Mouse (Mus musculus) layer of hippocampus, adult 9-10 months (tissue): Measurements from ENCODE around the gene Scand1.

Experiments
- DNase-seq: peaks from one replicate; pipeline ENCODE4 v3.0.0; 2022; ENCODE audit warnings: low spot score

Gene Scand1

DNA sequence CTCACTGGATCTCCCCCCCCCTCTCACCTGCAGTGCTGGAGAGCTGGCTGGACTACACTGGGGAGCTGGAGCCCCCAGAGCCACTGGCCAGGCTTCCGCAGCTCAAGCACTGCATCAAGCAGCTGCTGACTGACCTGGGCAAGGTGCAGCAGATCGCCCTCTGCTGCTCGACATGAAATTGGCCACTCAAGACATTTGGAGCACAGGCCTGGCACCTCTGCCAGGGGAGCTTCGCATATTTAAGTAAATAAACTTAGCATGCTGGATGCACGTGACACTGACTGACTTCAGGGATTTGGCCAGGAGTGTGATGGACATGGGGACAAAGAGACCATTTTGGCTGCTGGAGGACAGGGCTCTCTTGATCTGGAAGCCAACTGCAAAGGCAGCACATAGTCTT is 5.2 kb downstream of the Scand1 start:
- no peak for DNase-seq

DNA sequence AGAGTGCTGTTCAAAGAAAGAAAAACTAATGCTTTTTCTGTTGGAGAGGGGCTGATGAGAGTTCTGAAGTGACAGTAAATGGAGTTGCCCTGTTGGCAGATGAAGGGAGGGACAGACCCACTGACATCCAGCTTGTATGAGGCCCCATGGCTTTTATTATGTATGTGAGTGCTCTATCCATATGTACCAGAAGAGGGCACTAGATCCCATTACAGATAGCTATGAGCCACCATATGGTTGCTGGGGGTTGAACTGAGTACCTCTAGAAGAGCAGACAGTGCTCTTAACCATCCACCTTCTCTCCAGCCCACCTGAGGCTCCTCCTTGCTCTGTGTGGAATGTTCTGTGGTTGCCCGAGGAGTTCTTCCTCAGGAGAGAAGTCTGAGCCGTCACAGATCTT is 6.7 kb downstream of the Scand1 start:
- DNase-seq = no peak

DNA sequence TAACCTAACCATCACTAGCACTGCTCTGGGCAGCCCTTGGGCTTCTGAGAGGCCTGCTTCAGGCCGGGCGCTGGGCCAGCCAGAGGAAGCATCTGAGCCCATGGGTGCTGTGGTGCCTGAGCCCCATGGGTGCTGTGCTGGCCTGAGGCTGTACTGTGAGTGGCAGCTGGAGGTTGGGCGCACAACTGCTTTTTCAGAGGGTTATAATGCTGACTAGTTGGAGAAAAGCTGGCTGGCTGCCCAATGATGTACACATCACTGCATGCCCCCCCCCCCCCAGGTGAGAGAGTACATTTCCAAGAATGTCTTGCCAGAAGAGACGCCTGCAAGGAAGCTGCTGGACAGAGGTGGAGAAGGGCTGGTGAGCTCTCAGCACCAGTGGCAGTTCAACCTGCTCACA is 8.2 kb downstream of the Scand1 start:
- no peak for DNase-seq

DNA sequence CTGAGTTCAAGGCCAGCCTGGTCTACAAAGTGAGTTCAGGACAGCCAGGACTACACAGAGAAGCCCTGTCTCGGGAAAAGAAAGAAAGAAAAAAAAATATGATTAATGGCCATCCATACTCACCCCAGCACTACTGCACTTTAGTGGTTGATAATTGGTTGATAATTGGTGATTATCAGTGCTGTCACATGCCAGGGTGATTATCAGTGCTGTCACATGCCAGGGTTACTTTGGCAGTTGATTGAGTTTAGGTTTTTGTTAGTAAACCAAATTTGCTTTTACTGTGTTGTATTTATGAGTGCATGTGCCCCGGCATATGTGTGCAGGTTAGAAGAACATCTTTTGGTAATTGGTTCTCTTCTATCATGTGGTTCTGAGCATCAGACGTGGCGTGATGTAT is 10.4 kb downstream of the Scand1 start:
- DNase-seq = no peak

DNA sequence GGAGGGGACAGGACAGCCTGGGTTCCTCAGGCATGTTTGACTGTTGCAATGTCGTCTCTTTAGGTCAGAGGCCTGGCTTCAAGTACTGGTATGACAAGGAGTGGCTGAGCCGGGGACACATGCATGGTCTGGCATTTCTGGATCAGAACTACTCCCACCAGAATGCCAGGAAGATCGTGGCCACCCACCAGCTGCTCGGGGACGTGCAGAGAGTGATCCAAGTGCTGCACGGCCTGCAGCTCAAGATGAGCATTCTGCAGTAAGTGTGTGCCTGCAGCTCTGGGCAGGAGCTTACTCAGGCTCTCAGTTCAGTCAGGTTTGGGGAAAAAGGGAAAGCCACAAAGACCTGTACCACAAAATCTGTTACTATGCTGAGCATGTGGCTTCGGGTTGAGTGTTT is 14.0 kb downstream of the Scand1 start:
- DNase-seq = no peak

DNA sequence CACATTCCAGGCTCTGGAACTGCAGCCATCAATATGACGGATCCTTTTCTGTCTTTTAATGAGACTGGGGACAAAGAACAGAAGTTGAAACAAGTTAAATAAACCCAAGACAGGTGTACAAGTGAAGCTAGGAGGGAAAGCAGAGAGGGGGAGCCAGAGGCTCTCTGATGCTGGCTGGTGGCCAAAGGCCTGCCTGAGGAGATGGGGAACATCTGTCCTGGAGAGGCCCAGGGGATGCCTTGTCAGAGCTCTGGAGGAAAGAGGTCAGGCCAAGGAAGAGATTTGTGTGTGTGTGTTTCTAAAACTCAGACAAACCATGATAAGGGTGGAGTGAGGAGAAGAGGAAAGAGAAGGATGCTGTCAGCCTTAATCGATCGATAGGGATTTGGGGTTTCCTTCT is 14.9 kb downstream of the Scand1 start:
- DNase-seq = no peak

DNA sequence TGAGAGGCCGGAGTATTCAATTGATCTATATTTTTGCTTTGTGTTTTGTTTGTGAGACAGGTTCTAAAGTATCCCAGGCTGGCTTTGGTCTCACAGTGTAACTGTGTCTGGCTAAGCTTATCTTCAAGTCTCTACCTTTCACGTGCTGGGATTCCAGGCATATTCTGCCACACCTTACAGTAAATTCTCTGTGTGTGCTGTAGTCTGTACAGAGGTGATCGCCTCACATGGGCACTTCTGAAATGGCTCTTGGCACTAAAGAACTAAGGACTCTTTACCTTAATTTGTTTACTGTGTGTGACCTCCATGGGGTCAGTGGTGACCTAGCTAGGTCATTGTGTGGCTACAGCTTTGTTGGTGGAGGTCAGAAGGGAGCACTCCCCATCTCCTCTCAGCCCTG is 16.3 kb downstream of the Scand1 start:
- no peak for DNase-seq

DNA sequence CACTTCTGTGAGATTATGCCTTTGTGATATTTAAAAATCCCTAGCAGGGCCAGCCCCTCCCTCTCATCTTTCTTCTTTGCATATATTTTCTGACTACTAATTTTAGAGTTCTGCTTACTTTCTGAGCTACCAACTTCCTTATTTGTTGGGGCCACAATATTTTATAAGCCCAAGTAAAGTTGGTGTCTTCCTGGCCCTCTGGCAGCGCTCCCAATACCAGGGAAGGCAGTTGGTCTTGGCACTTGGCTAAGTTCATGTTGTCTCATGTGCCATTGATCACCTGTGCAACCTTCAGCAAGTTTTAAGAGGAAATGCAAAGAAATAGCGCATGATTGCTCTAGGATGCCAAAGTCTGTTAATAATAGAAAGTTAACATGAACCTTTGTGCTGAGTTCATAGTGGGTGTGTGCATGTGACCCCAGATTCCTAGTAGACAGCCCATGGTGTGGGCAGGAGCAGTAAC is 16.9 kb downstream of the Scand1 start:
- no peak for DNase-seq

DNA sequence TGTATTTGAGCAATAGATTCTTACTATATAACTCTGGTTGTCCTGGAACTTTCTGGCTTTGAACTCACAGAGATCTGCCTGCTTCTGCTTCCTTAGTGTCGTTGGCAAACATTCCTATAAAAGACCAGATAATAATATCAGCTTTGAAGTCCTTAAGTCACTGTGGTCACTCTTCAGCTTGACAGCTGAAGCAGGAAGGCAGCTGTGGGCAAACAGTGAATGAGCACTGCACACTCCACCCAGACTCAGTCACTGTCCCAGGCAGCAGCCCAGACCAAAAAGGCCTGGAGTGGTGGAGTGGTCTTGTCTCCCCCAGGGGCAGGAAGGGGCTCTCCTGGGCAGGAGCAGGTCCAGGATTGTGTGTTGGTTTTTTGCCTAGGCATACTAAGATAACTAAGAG is 20.5 kb downstream of the Scand1 start:
- no peak for DNase-seq

DNA sequence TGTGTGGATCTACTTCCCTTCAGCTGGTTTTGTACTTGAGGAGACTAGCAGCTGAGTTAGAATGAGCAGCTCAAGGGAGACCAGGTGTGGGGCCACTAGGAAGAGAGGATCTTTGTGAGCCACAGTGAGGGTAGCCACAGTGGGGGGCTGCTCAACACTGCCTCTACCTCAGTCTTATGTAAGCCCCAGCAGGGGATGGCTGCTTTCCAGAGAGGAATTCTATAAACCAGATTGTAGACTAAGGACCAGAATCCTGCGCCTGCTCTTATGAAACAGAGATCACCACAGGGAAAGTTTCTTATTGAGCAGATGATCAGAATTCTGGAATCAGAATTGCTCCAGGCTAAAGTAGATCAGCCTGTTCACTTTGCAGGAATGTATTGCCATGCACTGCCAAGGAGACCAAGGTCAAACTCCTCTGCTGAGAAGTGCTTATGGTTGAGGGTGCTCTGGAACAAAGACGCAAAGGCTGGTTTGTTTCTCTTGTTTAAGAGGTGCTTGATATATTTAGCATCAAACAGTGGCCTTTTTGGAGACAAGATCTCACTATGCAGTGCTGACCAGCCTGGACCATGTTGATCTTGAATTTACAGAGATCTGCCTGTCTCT is 22.8 kb downstream of the Scand1 start:
- DNase-seq = no peak

DNA sequence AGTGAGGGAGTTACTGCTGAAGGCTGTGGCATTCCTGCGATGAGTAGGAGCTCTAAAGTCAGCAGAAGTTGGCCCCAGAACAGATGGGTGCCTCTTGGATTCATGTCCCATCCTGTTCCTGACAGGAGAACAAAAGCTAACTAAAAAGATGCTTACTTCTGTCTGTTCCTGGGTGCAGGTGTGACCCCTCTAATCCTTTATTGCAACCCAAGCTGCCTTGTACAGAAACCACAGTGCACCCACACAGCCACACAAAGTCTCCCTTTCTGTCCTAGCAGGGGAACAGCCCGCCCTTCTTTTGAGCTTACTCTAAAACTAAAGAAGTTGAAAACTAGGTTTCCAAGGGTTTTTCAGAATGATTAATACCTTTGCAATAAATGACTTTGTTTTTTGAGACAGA is 24.3 kb downstream of the Scand1 start:
- no peak for DNase-seq

DNA sequence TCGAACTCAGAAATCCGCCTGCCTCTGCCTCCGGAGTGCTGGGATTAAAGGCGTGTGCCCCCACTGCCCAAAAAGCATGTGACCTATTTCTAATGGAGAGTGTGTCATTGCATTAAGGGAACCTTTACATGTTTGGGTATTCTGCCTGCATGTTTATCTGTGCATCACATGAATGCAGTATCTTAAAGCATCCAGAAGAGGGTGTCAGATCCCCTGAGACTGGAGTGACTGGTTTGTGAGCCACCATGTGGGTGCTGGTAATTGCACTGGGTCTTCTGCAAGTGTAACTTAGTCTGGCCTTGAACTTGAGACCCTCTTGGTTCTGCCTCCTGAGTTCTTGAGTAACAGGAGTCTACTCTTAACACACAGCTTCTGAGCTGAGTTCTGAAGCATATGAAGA is 25.8 kb downstream of the Scand1 start:
- DNase-seq = no peak

DNA sequence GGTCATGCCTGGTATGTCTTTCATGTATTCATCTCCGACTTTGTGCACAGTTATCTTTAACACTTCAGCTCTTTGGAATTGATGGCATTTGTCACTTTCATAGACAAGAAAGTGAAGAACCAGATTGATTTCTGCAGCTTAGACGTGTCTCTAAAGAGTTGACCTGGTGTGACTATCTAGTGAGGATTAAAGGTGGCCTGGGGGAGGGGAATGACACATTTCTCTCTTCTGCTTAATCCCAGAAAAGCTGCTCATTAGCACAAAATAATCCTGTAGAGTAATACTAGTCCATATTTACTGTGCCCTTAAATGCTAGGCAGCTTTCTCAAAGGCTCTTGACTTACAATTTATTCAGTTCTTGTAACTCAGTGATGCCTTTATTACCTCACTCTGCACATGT is 27.3 kb downstream of the Scand1 start:
- no peak for DNase-seq

DNA sequence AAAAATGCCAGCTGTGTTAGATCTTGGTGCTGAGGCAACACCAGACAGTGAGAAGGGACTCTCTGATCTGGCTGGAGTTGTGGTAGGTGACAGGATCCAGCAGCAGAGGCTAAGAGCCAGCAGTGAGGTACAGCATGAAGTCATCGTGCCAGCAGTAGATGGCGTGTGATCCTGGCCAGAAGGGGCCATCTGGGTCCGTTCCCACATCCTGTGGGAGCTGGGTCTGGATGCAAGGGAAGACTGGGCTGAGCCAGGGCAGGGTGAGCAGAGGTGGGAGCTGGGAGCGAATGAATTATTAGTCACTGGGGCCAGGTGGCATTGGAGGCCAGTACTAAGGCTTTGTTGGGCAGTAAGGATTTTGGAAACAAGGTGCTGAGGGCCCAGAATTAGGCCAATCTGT is 31.3 kb downstream of the Scand1 start:
- DNase-seq = no peak

DNA sequence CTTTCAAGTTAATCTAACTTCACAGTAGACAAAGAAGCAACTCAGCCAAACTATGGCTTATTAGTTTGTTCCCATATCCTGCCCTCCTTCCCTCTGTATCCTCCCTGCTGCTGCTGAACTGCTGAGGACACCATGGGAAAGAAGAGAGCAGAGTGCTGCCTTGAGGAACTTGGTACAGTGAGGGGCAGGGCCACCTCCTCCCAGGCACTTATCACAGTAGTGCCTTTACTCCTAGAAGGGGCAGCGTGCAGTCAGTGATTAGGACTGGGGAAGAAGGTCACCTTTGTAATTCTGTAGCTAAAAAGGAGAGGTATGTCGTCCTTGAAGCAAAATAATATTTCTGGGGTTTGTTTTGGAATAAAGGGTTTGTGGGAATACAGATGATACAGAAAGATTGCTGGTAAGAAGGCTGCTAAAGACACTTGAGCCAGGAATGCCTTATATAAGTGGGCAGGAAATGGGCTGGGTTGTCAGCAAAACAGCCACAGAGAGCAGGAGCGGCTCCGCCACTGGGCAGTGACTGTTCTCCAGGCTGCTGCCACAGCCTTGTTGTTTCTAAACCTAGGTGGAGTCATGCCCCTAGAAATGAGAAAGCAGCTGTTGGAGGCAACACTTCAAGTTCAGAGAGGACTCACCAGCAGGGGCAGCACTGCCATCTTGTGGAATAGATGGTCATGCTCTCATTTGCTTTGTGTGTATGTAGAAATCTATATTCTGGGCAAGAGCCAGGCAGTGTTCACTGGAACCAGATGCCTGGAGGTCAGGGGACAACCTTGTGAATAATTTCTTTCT is 34.1 kb downstream of the Scand1 start:
- DNase-seq = peak; percentile 83

DNA sequence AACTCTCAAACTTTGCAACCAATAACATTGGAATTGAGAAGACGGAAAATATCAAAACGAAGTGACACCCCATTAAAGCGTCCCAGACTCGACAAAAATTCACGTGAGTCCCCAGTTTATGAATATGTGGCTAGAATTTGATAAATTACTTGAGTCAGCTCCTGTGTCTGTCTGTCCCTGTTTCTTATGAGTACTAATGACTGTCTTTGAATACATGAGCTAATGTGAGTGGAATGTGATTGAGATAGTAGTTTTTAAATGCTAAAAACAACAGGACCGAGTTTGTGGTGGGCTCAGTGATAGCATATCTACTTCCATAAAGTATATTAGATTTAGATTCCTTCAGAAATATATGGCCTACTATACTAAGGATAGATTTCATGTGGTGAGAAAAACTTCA is 40.0 kb downstream of the Scand1 start:
- no peak for DNase-seq

DNA sequence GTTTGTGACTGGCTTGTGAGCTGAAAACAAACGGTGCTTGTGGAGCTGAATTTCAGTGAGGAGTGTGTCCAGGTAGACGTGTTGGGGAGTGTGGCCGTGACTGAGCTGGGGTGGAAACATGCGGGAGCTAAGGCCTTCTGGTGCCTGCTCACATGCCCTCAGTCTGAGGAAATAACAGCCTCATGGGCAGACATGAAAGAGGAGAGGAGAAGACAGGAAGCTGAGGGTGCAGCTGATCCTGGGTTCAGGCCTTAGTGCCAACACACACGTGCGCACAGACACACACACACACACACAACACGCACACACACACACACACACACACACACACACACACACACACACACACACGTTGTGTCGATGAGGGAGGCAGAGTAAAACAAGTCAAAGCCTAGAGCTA is 44.9 kb downstream of the Scand1 start:
- no peak for DNase-seq

DNA sequence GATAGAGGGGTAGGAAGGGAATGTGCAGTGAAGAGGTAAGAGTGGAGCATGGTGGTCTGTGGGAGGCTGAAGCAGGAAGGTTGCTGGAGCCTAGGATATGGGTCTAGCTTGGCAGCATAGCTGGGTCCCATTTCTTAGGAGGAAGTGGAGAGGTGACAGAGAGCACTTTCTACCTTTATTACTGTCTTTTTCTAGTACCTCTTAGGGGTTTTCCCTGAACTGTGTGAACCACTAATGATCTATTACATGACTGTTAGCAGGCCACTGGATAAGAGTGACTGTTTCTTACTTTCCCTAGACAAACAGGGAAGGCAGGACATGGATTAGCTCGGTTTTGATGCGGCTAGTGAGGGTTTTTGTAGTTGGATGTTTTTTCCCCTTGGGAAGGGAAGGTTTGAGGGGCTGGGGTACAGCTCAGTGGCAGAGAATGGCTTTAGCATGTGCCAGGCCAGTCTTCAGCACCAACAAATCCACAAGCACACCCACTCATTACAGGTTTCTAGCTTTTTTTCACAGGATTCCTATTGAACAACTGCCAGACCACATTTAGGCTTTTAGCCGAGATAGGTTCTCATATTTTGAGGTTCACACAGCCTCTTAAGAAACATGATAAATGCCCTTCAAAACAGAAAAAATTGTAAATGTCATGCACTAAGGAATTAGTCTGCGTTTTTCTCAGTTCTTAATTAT is 49.2 kb downstream of the Scand1 start:
- no peak for DNase-seq
